Mouse (Mus musculus): ENCODE measurements around the gene Ebf1. TPM values are rescaled to one million over a fixed set of nuclear protein-coding genes. Genes with fewer than 3 reads are reported as not detected.

The Ebf1 gene
- polyA plus RNA-seq, 1 experiment from 2014 or later = 16.2 TPM

DNA sequence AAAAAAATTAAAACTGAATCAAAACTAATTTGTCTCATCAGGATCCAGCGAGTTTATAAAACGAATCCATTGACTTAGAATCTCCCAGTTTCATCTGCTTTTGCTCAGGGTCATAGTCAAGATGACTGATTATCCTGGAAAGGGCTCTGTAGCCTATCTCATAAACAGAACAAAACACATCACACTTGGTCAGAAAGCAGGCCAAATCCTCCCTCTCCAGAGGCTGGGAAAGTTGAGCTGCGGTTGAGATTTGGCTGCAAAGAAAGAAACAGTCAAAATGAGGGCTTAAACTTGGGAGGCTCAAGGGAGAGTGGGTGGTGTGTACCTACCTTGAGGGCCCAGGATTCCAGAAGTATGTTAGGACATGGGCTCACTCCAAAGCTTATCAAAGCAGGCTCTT is 329.5 kb downstream of the Ebf1 start:
- H3K4me1 ChIP-seq (ENCODE audit: control insufficient read depth, insufficient read depth, low read length) = no peaks in the 10 kb centered on the region
- no peak overlapping the region for H3K27ac ChIP-seq (ENCODE audit: low read length)
- no peak for ATAC-seq (replicated peaks; ENCODE audit: extremely low read depth, insufficient read depth, low FRiP score)
- 68% methylated on average over 3 of the region's 3 CpGs for WGBS
- H3K4me2 ChIP-seq (ENCODE audit: low read depth, low read length) = no peak overlapping the region
- no peaks in the 10 kb centered on the region for H3K27me3 ChIP-seq (ENCODE audit: control insufficient read depth, insufficient read depth, low read length)
- H3K9me3 ChIP-seq (replicated peaks; ENCODE audit: control insufficient read depth, low read length) = no peaks in the 10 kb centered on the region
- no peak overlapping the region for H3K4me3 ChIP-seq (ENCODE audit: low read length)
- H3K36me3 ChIP-seq (ENCODE audit: control insufficient read depth, insufficient read depth) = no peaks in the 10 kb centered on the region
- no peak overlapping the region for H3K9ac ChIP-seq (ENCODE audit: low read length)

- H3K9me3 ChIP-seq (replicated peaks; ENCODE audit: control insufficient read depth, low read length) = no peaks in the 10 kb centered on the region
- no peak overlapping the region for H3K9ac ChIP-seq (ENCODE audit: low read length)
- H3K36me3 ChIP-seq (ENCODE audit: control insufficient read depth, insufficient read depth) = no peaks in the 10 kb centered on the region
- H3K4me2 ChIP-seq (ENCODE audit: low read depth, low read length) = no peak overlapping the region
- H3K27ac ChIP-seq (ENCODE audit: low read length) = no peak overlapping the region
- ATAC-seq (replicated peaks; ENCODE audit: extremely low read depth, insufficient read depth, low FRiP score) = no peak
- no peak overlapping the region for H3K4me3 ChIP-seq (ENCODE audit: low read length)
- no peaks in the 10 kb centered on the region for H3K4me1 ChIP-seq (ENCODE audit: control insufficient read depth, insufficient read depth, low read length)
- 68% methylated on average over 6 of the region's 6 CpGs for WGBS
- H3K27me3 ChIP-seq (ENCODE audit: control insufficient read depth, insufficient read depth, low read length) = no peaks in the 10 kb centered on the region
Measured at GRCm38 (mm10) chr11:44948541-44948940, 331.4 kb downstream of the Ebf1 start.

- Histone ChIP-seq H3K4me3 (ENCODE audit: low read length) (no peak overlapping the region), H3K27ac (ENCODE audit: low read length) (no peak overlapping the region), H3K27me3 (ENCODE audit: control insufficient read depth, insufficient read depth, low read length) (no peaks in the 10 kb centered on the region), H3K4me1 (ENCODE audit: control insufficient read depth, insufficient read depth, low read length) (no peaks in the 10 kb centered on the region), H3K9me3 (replicated peaks; ENCODE audit: control insufficient read depth, low read length) (no peaks in the 10 kb centered on the region), H3K36me3 (ENCODE audit: control insufficient read depth, insufficient read depth) (no peaks in the 10 kb centered on the region), H3K4me2 (ENCODE audit: low read depth, low read length) (no peak overlapping the region), H3K9ac (ENCODE audit: low read length) (no peak overlapping the region)
- 61% methylated on average over 3 of the region's 3 CpGs for WGBS
- no peak for ATAC-seq (replicated peaks; ENCODE audit: extremely low read depth, insufficient read depth, low FRiP score)
Measured at GRCm38 (mm10) chr11:44949140-44949539, 332.0 kb downstream of the Ebf1 start.

DNA sequence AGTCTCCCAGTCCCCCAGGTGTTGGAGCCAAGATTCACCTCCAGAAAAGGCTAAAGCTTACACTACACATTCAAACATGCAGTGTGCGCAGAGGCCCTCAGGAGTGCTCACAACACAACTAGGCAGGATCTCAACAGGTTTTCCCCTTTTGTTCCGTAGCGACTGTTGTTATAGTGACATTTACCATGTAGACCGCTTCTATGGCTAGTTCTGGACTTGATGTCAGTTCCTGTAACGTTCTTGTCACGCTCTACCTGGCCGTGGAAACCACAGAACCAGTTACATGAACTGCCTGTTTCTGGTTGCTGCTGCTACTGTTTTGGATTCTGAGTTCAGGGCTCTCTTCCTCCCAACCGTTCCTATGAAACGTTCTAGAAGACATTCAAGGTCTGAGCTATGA is 333.2 kb downstream of the Ebf1 start:
- Histone ChIP-seq H3K4me2 (ENCODE audit: low read depth, low read length) (no peak overlapping the region), H3K27me3 (ENCODE audit: control insufficient read depth, insufficient read depth, low read length) (no peaks in the 10 kb centered on the region), H3K4me3 (ENCODE audit: low read length) (no peak overlapping the region), H3K4me1 (ENCODE audit: control insufficient read depth, insufficient read depth, low read length) (no peaks in the 10 kb centered on the region), H3K9ac (ENCODE audit: low read length) (no peak overlapping the region), H3K9me3 (replicated peaks; ENCODE audit: control insufficient read depth, low read length) (no peaks in the 10 kb centered on the region), H3K36me3 (ENCODE audit: control insufficient read depth, insufficient read depth) (no peaks in the 10 kb centered on the region), H3K27ac (ENCODE audit: low read length) (no peak overlapping the region)
- no peak for ATAC-seq (replicated peaks; ENCODE audit: extremely low read depth, insufficient read depth, low FRiP score)
- WGBS = 83% methylated on average over 9 of the region's 9 CpGs

GRCm38 (mm10) chr11:44951506-44951905 is 334.4 kb downstream of the Ebf1 start:
- H3K4me2 ChIP-seq (ENCODE audit: low read depth, low read length) = no peak overlapping the region
- H3K4me1 ChIP-seq (ENCODE audit: control insufficient read depth, insufficient read depth, low read length) = no peaks in the 10 kb centered on the region
- no peaks in the 10 kb centered on the region for H3K9me3 ChIP-seq (replicated peaks; ENCODE audit: control insufficient read depth, low read length)
- no peak for ATAC-seq (replicated peaks; ENCODE audit: extremely low read depth, insufficient read depth, low FRiP score)
- no peak overlapping the region for H3K4me3 ChIP-seq (ENCODE audit: low read length)
- H3K27ac ChIP-seq (ENCODE audit: low read length) = no peak overlapping the region
- H3K36me3 ChIP-seq (ENCODE audit: control insufficient read depth, insufficient read depth) = no peaks in the 10 kb centered on the region
- WGBS = 45% methylated on average over 4 of the region's 4 CpGs
- no peak overlapping the region for H3K9ac ChIP-seq (ENCODE audit: low read length)
- H3K27me3 ChIP-seq (ENCODE audit: control insufficient read depth, insufficient read depth, low read length) = no peaks in the 10 kb centered on the region

GRCm38 (mm10) chr11:44953337-44953736 is 336.2 kb downstream of the Ebf1 start:
- H3K9me3 ChIP-seq (replicated peaks; ENCODE audit: control insufficient read depth, low read length) = no peaks in the 10 kb centered on the region
- WGBS = 78% methylated on average over 1 of the region's 1 CpGs

DNA sequence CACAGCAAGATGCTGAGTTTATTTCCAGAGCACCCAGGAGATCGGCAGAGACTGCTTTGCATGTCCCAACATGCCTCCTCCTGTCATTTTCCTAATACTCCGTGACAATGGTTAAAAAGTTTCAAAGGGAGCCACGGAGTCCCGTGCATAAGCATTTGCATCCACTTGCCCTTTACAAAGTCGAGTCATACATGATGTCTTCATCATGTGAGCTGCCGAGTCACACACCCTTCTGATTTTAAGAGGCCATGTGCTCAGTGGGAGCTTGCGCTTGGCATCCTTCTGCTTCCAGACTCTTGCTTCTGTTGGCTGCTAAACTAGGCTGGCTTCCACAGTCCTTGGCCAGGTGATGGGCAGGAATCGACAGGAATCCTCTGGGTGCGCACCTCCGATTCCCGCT is 336.7 kb downstream of the Ebf1 start:
- no peaks in the 10 kb centered on the region for H3K36me3 ChIP-seq (ENCODE audit: control insufficient read depth, insufficient read depth)
- no peak overlapping the region for H3K4me3 ChIP-seq (ENCODE audit: low read length)
- 86% methylated on average over 11 of the region's 11 CpGs for WGBS
- H3K27me3 ChIP-seq (ENCODE audit: control insufficient read depth, insufficient read depth, low read length) = no peaks in the 10 kb centered on the region
- no peak overlapping the region for H3K27ac ChIP-seq (ENCODE audit: low read length)
- no peaks in the 10 kb centered on the region for H3K9me3 ChIP-seq (replicated peaks; ENCODE audit: control insufficient read depth, low read length)
- H3K9ac ChIP-seq (ENCODE audit: low read length) = no peak overlapping the region
- no peaks in the 10 kb centered on the region for H3K4me1 ChIP-seq (ENCODE audit: control insufficient read depth, insufficient read depth, low read length)
- no peak for ATAC-seq (replicated peaks; ENCODE audit: extremely low read depth, insufficient read depth, low FRiP score)
- no peak overlapping the region for H3K4me2 ChIP-seq (ENCODE audit: low read depth, low read length)

More at GRCm38 (mm10) chr11:44953337-44953736, 336.2 kb downstream of the Ebf1 start:
- ATAC-seq (replicated peaks; ENCODE audit: extremely low read depth, insufficient read depth, low FRiP score) = no peak
- Histone ChIP-seq H3K4me2 (ENCODE audit: low read depth, low read length) (no peak overlapping the region), H3K9ac (ENCODE audit: low read length) (no peak overlapping the region), H3K36me3 (ENCODE audit: control insufficient read depth, insufficient read depth) (no peaks in the 10 kb centered on the region), H3K27me3 (ENCODE audit: control insufficient read depth, insufficient read depth, low read length) (no peaks in the 10 kb centered on the region), H3K4me3 (ENCODE audit: low read length) (no peak overlapping the region), H3K27ac (ENCODE audit: low read length) (no peak overlapping the region), H3K4me1 (ENCODE audit: control insufficient read depth, insufficient read depth, low read length) (no peaks in the 10 kb centered on the region)

DNA sequence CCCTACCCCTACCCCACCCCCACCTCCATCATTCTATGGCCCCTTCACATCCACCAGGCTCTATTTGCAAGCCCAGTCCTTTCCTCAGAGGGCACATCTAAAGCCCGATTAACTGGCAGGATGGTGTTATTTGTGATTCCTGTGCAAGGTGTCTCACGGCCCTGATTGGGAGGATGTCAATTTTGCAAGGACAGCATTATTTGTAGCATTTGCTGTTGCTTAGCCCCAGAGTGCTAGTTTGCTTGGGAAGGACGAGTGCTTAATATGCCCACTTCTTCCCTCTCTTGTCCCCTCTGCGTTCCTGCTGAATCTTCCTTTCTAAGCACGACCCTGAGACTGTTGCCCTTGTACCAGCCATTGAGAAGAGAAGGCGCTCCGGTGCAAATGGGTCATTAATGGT is 337.2 kb downstream of the Ebf1 start:
- no peaks in the 10 kb centered on the region for H3K9me3 ChIP-seq (replicated peaks; ENCODE audit: control insufficient read depth, low read length)
- no peak overlapping the region for H3K9ac ChIP-seq (ENCODE audit: low read length)
- no peaks in the 10 kb centered on the region for H3K4me1 ChIP-seq (ENCODE audit: control insufficient read depth, insufficient read depth, low read length)
- H3K27ac ChIP-seq (ENCODE audit: low read length) = no peak overlapping the region
- WGBS = 87% methylated on average over 7 of the region's 7 CpGs
- H3K4me2 ChIP-seq (ENCODE audit: low read depth, low read length) = no peak overlapping the region
- ATAC-seq (replicated peaks; ENCODE audit: extremely low read depth, insufficient read depth, low FRiP score) = no peak
- H3K4me3 ChIP-seq (ENCODE audit: low read length) = no peak overlapping the region
- no peaks in the 10 kb centered on the region for H3K36me3 ChIP-seq (ENCODE audit: control insufficient read depth, insufficient read depth)
- H3K27me3 ChIP-seq (ENCODE audit: control insufficient read depth, insufficient read depth, low read length) = no peaks in the 10 kb centered on the region

GRCm38 (mm10) chr11:44962746-44963440 is 345.8 kb downstream of the Ebf1 start:
- no peak for ATAC-seq (replicated peaks; ENCODE audit: extremely low read depth, insufficient read depth, low FRiP score)
- 78% methylated on average over 14 of the region's 14 CpGs for WGBS

More at GRCm38 (mm10) chr11:44962746-44963440, 345.8 kb downstream of the Ebf1 start:
- Histone ChIP-seq H3K36me3 (ENCODE audit: control insufficient read depth, insufficient read depth) (no peaks in the 10 kb centered on the region), H3K4me1 (ENCODE audit: control insufficient read depth, insufficient read depth, low read length) (no peaks in the 10 kb centered on the region), H3K9me3 (replicated peaks; ENCODE audit: control insufficient read depth, low read length) (no peaks in the 10 kb centered on the region), H3K4me3 (ENCODE audit: low read length) (no peak overlapping the region), H3K27ac (ENCODE audit: low read length) (no peak overlapping the region), H3K27me3 (ENCODE audit: control insufficient read depth, insufficient read depth, low read length) (no peaks in the 10 kb centered on the region), H3K4me2 (ENCODE audit: low read depth, low read length) (no peak overlapping the region), H3K9ac (ENCODE audit: low read length) (no peak overlapping the region)
